Comparison of ENCODE assay signal across 8 mouse cellular contexts in genomic region chr8:126586599-126587577, GRCm38 (mm10). TPM values are rescaled to one million over a fixed set of nuclear protein-coding genes. Genes with fewer than 3 reads are reported as not detected.
DNase-seq lines count a peak whose midpoint lies in the region; ATAC-seq lines count a peak whose summit lies in the region.

No protein-coding gene starts in this region.

- no peaks in the 10 kb centered on the region for H3K9me3 ChIP-seq in lung, embryonic 15.5 days
- no peaks in the 10 kb centered on the region for H3K9me3 ChIP-seq in hindbrain, embryonic 16.5 days (ENCODE audit: control insufficient read depth, low read length)
- H3K9me3 ChIP-seq in neural tube, embryonic 15.5 days (replicated peaks): no peaks in the 10 kb centered on the region

- peak overlapping the region; percentile 44; the same call in 1 of the 2 replicates for H3K27ac ChIP-seq in lung, embryonic 15.5 days
- H3K27ac ChIP-seq in hindbrain, embryonic 16.5 days (ENCODE audit: low read depth, low read length): no peak overlapping the region
- 0 out of 2 replicates have a peak overlapping the region, but pooled peaks have one; percentile 6 for H3K27ac ChIP-seq in neural tube, embryonic 15.5 days (replicated peaks)

- no peaks in the 10 kb centered on the region for H3K27me3 ChIP-seq in lung, embryonic 15.5 days
- H3K27me3 ChIP-seq in hindbrain, embryonic 16.5 days (replicated peaks; ENCODE audit: control insufficient read depth, insufficient read depth, low read length): no peaks in the 10 kb centered on the region
- H3K27me3 ChIP-seq in neural tube, embryonic 15.5 days (replicated peaks): no peaks in the 10 kb centered on the region

- peak overlapping the region; percentile 81 for H3K4me2 ChIP-seq in lung, embryonic 15.5 days
- H3K4me2 ChIP-seq in hindbrain, embryonic 16.5 days (ENCODE audit: low read length): peak overlapping the region; percentile 96
- peak overlapping the region; percentile 98 for H3K4me2 ChIP-seq in neural tube, embryonic 15.5 days

- H3K4me3 ChIP-seq in lung, embryonic 15.5 days: peak overlapping the region; percentile 87
- H3K4me3 ChIP-seq in hindbrain, embryonic 16.5 days (ENCODE audit: low read length): peak overlapping the region; percentile 11; the same call in 1 of the 2 replicates
- peak overlapping the region; percentile 17 for H3K4me3 ChIP-seq in neural tube, embryonic 15.5 days (replicated peaks)

- peaks cover 13% of the 10 kb centered on the region for H3K36me3 ChIP-seq in lung, embryonic 15.5 days
- H3K36me3 ChIP-seq in hindbrain, embryonic 16.5 days (ENCODE audit: control insufficient read depth, insufficient read depth, low read length): 0 out of 2 replicates have a peak, but pooled peaks cover 4% of the 10 kb centered on the region
- H3K36me3 ChIP-seq in neural tube, embryonic 15.5 days: peaks cover 8% of the 10 kb centered on the region; the same call in 1 of the 2 replicates

- H3K4me1 ChIP-seq in lung, embryonic 15.5 days: peaks cover 64% of the 10 kb centered on the region
- H3K4me1 ChIP-seq in hindbrain, embryonic 16.5 days (ENCODE audit: control insufficient read depth, insufficient read depth, low read depth, low read length): peaks cover 58% of the 10 kb centered on the region
- H3K4me1 ChIP-seq in neural tube, embryonic 15.5 days: peaks cover 86% of the 10 kb centered on the region

- WGBS in lung, embryonic 15.5 days: 52% methylated on average over 10 of the region's 10 CpGs
- 67% methylated on average over 10 of the region's 10 CpGs for WGBS in hindbrain, embryonic 16.5 days
- 75% methylated on average over 10 of the region's 10 CpGs for WGBS in neural tube, embryonic 15.5 days

- no peak for ATAC-seq in lung, embryonic 15.5 days (ENCODE audit: borderline replicate concordance, extremely low read depth, low FRiP score, low TSS enrichment)
- no peak for ATAC-seq in hindbrain, embryonic 16.5 days
- ATAC-seq in neural tube, embryonic 15.5 days (ENCODE audit: low FRiP score): no peak

- DNase-seq in adrenal gland, postnatal 10 days: peak; percentile 27
- no peak for DNase-seq in adrenal gland, postnatal 14 days
- no peak for DNase-seq in lung, postnatal 10 days
- no peak for DNase-seq in urinary bladder, postnatal 10 days (ENCODE audit: low spot score)
- DNase-seq in layer of hippocampus, adult 18-20 months (ENCODE audit: low spot score in 2 of 2): no peak

- H3K9ac ChIP-seq in lung, embryonic 15.5 days: 0 out of 2 replicates have a peak overlapping the region, but pooled peaks have one; percentile 20
- peak overlapping the region; percentile 16; the same call in 1 of the 2 replicates for H3K9ac ChIP-seq in hindbrain, embryonic 16.5 days (ENCODE audit: low read depth, low read length)
- peak overlapping the region; percentile 2; the same call in 1 of the 2 replicates for H3K9ac ChIP-seq in neural tube, embryonic 15.5 days (replicated peaks)

RNA-seq across cellular contexts. Expression of gene Irf2bp2, which starts 6.9 kb away (rescaled TPM):
- total RNA-seq in adrenal gland, postnatal 10 days (2021): 100 to 1,000 TPM in 1 of 2 experiments, 10 to 100 TPM in 1; 91.0 to 110 TPM
- 97.2 and 105 TPM in 2 replicates for total RNA-seq in adrenal gland, postnatal 14 days (2021)
- polyA plus RNA-seq in lung, embryonic 15.5 days (2015; fragmentation: Nextera tagmentation; extraction: Ambion mirVana): 12.6 TPM in 2 replicates
- 8.0 and 8.2 TPM in 2 replicates for polyA plus RNA-seq in hindbrain, embryonic 16.5 days (2015; fragmentation: Nextera tagmentation; extraction: Ambion mirVana)
- polyA plus RNA-seq in neural tube, embryonic 15.5 days (2015; fragmentation: Nextera tagmentation; extraction: Ambion mirVana): 9.8 and 10.4 TPM in 2 replicates
- total RNA-seq in layer of hippocampus, adult 18-20 months (2021): 10 to 100 TPM; 62.6 to 73.0 TPM

Comparison
In these comparisons a context has a peak if more than half of its experiments do, and no peak if none do; other contexts are left out.
1. H3K4me3 ChIP-seq: peak in every context shown above with its lines; median percentile 87 in lung, embryonic 15.5 days; 17 in neural tube, embryonic 15.5 days; 11 in hindbrain, embryonic 16.5 days.